Mouse (Mus musculus) limb, embryonic 11.5 days (tissue): ENCODE measurements at regions not wholly inside any gene's neighbourhood (a gene's known extent, or its start where the extent isn't known, plus 50 kb on each side); places are given as distances from the start of the nearest gene placed in this dataset.
"Not testable (repeated sequence)": the region's sequence is repeated elsewhere in the genome, so short reads cannot be mapped to it uniquely, and the experiment has no call there.

ENCODE experiments used
- ATAC-seq: fragments of 200-750 bp; cut with Nextera tagmentation; 2 replicates; pipeline ENCODE4 v1.8.0; 2017; ENCODE audit warnings: low read depth; ENCODE audit not compliant: insufficient number of reproducible peaks, low FRiP score, low TSS enrichment
- DNase-seq: peaks from one replicate; pipeline ENCODE4 v3.0.0-alpha.2; 2015; ENCODE audit warnings: low spot score
- H3K27ac ChIP-seq: fragments of 300-500 bp; sonication (generic); replicated peaks from 2 replicates; pipeline ENCODE4 v1.5.1; 2014; ENCODE audit warnings: low read depth, mild to moderate bottlenecking, low read length
- H3K27me3 ChIP-seq: fragments of 300-500 bp; sonication (generic); 2 replicates; pipeline ENCODE4 v1.6.1; 2014; ENCODE audit warnings: mild to moderate bottlenecking, low read length, mixed read lengths; ENCODE audit not compliant: control insufficient read depth, insufficient read depth
- H3K36me3 ChIP-seq: fragments of 300-500 bp; sonication (generic); 2 replicates; pipeline ENCODE4 v1.6.1; 2014; ENCODE audit warnings: mild to moderate bottlenecking, low read length, moderate library complexity, mixed read lengths; ENCODE audit not compliant: control insufficient read depth, insufficient read depth
- H3K4me1 ChIP-seq: fragments of 300-500 bp; sonication (generic); 2 replicates; pipeline ENCODE4 v1.6.1; 2014; ENCODE audit warnings: low read length, mixed read lengths; ENCODE audit not compliant: control insufficient read depth, insufficient read depth
- H3K4me2 ChIP-seq: fragments of 300-500 bp; sonication (generic); 2 replicates; pipeline ENCODE4 v1.6.1; 2014; ENCODE audit warnings: low read depth, mild to moderate bottlenecking, moderate library complexity; ENCODE audit not compliant: severe bottlenecking
- H3K4me3 ChIP-seq: fragments of 300-500 bp; sonication (generic); 2 replicates; pipeline ENCODE4 v1.5.1; 2014; ENCODE audit warnings: low read depth, low read length
- H3K9ac ChIP-seq: fragments of 300-500 bp; sonication (generic); 2 replicates; pipeline ENCODE4 v1.6.1; 2014; ENCODE audit warnings: mild to moderate bottlenecking, low read length
- H3K9me3 ChIP-seq: fragments of 300-500 bp; sonication (generic); 2 replicates; pipeline ENCODE4 v1.6.1; 2016; ENCODE audit warnings: low read length; ENCODE audit not compliant: control insufficient read depth
- WGBS: fragments of 180-500 bp; shearing (Covaris S2); extraction: QIAGEN DNeasy Blood & Tissue Kit; methylation state at CpG from one replicate; pipeline ENCODE4 v1.1.7; 2014; 5-methylcytosine and 5-hydroxymethylcytosine counted together

DNA sequence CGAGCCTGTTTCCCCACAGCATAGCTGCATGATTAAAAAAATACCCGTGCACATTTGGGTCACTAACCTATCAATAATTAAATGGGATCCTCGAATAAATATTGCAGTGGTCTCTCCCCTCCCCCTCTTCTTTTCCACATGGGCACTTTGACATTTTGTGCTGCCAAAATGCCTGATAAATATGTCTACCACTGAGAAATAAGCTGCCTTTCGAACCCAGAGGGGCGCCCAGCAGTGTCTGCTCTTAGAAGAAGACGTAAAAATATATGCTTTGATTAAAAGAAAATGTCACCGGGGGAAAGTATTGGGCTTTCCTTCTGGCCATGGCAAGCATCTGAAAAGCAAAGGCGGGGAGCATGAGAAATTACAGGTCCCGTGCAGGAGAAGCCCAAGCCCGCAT, 152.6 kb upstream of the Frmd4a start:
- DNase-seq (no peak), ATAC-seq (no peak)
- WGBS, result 79% methylated on average over 10 of the region's 10 CpGs
- H3K9me3 ChIP-seq, result no peaks in the 10 kb centered on the region
- H3K4me1 ChIP-seq, result no peaks in the 10 kb centered on the region; the same call in 1 of the 2 replicates
- H3K4me3 ChIP-seq, result no peak overlapping the region
- H3K4me2 ChIP-seq, result no peak overlapping the region
- no peak overlapping the region for H3K9ac ChIP-seq
- no peak overlapping the region for H3K27ac ChIP-seq
- no peaks in the 10 kb centered on the region for H3K27me3 ChIP-seq
- no peaks in the 10 kb centered on the region for H3K36me3 ChIP-seq

DNA sequence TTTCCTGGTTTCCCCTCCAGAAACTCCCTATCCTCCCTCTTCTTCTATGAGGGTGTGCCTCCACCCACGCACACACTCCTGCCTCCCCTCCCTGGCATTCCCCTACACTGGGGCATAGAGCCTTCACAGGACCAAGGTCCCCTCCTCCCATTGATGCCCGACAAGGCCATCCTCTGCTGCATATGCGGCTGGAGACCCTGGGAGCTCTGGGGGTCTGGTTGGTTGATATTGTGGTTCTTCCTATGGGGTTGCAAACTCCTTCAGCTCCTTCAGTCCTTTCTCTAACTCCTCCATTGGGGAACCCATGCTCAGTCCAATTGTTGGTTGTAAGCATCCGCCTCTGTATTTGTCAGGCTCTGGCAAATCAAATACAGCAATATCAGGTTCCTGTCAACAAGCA, 150.8 kb upstream of the Frmd4a start:
- H3K27me3 ChIP-seq, H3K4me2 ChIP-seq, DNase-seq, H3K27ac ChIP-seq, H3K36me3 ChIP-seq, H3K4me1 ChIP-seq, H3K4me3 ChIP-seq, H3K9me3 ChIP-seq, H3K9ac ChIP-seq, ATAC-seq: not testable (repeated sequence)
- 85% methylated on average over 4 of the region's 4 CpGs for WGBS

DNA sequence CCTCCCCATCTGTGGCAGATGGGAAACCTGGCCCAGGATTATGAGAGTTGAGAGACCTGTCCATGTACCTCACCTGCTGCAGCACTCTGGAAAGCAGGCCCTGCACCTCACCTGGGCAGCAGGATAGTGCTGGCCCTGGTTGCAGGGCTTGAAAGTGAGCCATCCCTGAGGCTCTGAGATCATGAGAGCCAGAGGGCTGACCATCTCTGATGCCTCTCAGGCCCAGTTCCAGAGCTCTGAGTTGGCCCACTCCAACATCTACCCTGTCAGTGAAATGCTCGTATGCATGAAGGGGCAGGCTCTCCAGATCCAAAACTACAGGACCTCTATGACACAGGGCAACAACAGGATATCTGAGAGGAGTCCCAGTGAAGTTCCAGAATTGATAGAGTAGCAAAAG, 147.8 kb upstream of the Frmd4a start:
- 84% methylated on average over 1 of the region's 1 CpGs for WGBS
- DNase-seq (no peak), ATAC-seq (no peak)
- Histone ChIP-seq H3K27ac (no peak overlapping the region), H3K27me3 (no peaks in the 10 kb centered on the region), H3K9me3 (no peaks in the 10 kb centered on the region), H3K4me1 (no peaks in the 10 kb centered on the region; the same call in 1 of the 2 replicates), H3K4me3 (no peak overlapping the region), H3K9ac (no peak overlapping the region), H3K4me2 (no peak overlapping the region), H3K36me3 (no peaks in the 10 kb centered on the region)

DNA sequence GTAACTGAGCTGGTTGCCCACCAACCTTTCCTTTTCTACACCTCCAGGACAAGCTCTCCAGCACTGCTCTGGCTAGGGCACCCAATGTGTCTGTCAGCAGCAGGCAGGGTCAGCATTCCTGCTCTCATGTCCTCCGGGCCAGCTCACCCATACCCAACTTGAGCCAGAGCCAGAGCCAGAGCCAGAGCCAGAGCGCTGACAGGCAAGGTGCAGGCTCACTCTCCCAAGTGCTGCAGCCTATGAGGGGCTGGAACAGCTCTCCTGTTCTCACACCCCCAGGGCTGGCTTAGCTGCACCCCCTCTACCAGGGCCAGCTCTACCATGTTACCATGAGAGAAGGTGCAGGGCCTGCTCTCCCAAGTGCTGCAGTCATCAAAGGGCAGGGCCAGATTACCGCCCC, 145.8 kb upstream of the Frmd4a start:
- H3K9ac ChIP-seq, result no peak overlapping the region
- ATAC-seq, result no peak
- WGBS, result 88% methylated on average over 3 of the region's 3 CpGs

DNA sequence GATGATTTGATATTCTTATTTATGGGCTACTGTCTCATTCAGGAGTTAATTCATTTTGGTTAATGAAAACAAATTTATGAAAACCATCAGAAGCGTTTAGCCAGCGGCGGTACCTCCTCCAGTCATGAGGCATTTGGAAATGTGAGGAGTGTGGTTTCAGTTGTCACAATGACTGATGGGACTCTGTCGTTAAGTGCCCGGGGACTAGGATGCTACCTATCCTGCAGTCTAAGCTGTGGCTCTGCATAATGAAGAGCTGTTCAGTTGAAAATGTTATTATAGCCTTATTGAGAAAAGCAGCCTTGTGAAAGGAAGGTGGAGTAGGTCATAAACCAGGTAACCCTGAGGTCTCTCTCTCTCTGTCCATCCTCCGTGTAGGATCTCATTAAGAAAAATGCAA, 130.5 kb upstream of the Frmd4a start:
- Histone ChIP-seq H3K27me3 (no peaks in the 10 kb centered on the region), H3K27ac (no peak overlapping the region), H3K9ac (no peak overlapping the region), H3K9me3 (no peaks in the 10 kb centered on the region), H3K36me3 (no peaks in the 10 kb centered on the region), H3K4me1 (no peaks in the 10 kb centered on the region), H3K4me3 (no peak overlapping the region), H3K4me2 (no peak overlapping the region)
- ATAC-seq (no peak), DNase-seq (no peak)
- 57% methylated on average over 6 of the region's 6 CpGs for WGBS

More for the DNA sequence above, 145.8 kb upstream of the Frmd4a start:
- Histone ChIP-seq H3K36me3 (no peaks in the 10 kb centered on the region), H3K4me1 (no peaks in the 10 kb centered on the region), H3K4me2 (no peak overlapping the region), H3K27me3 (no peaks in the 10 kb centered on the region), H3K27ac (no peak overlapping the region), H3K4me3 (no peak overlapping the region), H3K9me3 (no peaks in the 10 kb centered on the region)
- DNase-seq, result no peak

DNA sequence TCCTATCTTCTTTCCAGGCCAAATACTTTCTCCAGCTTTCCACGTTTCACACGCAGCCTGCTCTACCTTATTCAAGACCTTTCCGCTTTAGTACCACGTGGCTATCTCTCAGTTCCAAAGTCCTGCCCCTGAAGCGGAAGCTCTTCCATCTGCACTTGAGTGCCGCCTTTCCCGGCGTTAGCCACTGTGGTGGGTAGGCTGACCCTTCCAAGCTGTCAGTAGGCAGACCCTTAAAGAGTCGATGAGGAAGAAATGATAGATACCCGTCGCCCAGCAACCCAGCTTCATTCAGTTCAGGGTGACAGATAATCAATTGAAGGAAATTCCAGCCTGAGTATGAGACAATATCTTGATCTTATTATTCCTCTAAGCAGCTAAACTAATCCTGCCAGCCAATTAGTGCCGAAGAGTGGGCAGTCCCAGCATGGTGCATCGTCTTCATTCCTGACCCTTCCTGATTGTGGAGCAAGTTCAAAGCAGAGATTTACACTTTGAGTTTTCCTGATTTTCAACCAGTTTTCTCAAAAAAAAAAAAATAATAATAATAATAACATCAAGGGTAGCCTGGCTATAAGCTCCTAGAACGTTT, 129.6 kb upstream of the Frmd4a start:
- H3K27ac ChIP-seq, result no peak overlapping the region
- 76% methylated on average over 14 of the region's 14 CpGs for WGBS
- ATAC-seq (no peak), DNase-seq (no peak)
- no peaks in the 10 kb centered on the region for H3K27me3 ChIP-seq
- H3K4me2 ChIP-seq, result no peak overlapping the region
- H3K36me3 ChIP-seq, result no peaks in the 10 kb centered on the region
- H3K4me3 ChIP-seq, result no peak overlapping the region
- no peaks in the 10 kb centered on the region for H3K4me1 ChIP-seq
- H3K9me3 ChIP-seq, result no peaks in the 10 kb centered on the region
- H3K9ac ChIP-seq, result no peak overlapping the region

DNA sequence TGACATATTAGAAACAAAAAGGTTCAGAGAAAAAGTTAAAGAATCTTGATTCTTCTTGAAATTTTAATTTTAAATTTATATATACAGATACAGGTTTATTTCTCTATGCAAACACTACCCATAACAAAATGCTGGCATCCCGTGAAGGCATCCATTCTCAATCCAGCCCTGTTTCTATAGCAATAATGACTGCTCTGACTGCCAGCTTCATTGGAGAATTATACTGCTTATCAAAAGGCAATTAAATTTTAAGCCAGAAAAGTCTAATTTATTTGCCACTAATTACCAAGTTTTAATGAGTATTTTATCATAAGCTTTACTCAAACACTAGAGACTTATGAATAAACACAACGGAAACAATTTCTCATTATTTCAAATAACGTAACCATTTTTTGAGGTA, 128.1 kb upstream of the Frmd4a start:
- no peak for ATAC-seq
- Histone ChIP-seq H3K9ac (no peak overlapping the region), H3K4me1 (no peaks in the 10 kb centered on the region), H3K4me2 (no peak overlapping the region), H3K9me3 (no peaks in the 10 kb centered on the region), H3K36me3 (no peaks in the 10 kb centered on the region), H3K27ac (no peak overlapping the region), H3K27me3 (no peaks in the 10 kb centered on the region), H3K4me3 (no peak overlapping the region)
- no peak for DNase-seq
- WGBS, result 89% methylated on average over 3 of the region's 3 CpGs

DNA sequence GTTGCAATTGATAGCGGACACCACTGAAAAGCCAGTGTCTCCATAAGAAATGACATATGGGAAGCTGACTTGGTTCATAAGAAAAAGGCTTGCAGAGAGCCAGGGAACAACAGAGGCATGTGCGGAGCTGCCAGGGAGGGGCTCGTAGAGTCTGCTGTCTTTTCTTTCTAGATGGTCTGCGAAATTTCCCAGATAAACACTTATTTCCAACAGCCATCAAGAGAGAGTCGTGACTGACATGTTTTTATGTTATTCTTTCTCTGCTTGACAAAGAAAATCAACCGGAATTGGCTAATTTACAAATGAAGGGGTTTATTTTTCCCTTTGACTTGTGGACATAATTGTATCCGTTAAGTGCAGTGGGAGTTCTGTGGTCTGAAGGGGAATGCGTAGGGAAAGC, 127.1 kb upstream of the Frmd4a start:
- Histone ChIP-seq H3K27ac (no peak overlapping the region), H3K4me3 (no peak overlapping the region), H3K4me1 (no peaks in the 10 kb centered on the region), H3K9ac (no peak overlapping the region), H3K27me3 (no peaks in the 10 kb centered on the region), H3K4me2 (no peak overlapping the region), H3K36me3 (no peaks in the 10 kb centered on the region), H3K9me3 (no peaks in the 10 kb centered on the region)
- 63% methylated on average over 8 of the region's 8 CpGs for WGBS
- ATAC-seq (no peak), DNase-seq (no peak)

DNA sequence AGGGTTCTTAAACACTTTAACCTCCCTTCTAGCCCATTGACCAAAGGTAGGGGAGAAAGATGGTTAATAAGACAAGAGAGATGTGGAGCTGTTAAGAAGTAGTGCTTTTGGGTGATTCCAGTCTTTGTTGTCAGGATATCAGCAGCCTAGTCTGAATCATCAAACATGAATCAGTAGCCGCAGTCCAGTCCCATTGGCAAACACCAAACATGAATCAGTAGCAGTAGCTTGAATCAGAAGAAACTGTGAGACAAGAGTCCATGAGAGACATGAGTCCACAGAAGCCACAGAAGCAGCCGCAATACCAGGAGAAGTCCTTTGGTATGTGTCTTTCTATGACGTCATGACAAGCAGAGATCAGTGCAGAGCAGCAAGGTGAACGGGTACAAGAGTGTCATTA, 110.5 kb upstream of the Frmd4a start:
- DNase-seq, result no peak
- no peak overlapping the region for H3K27ac ChIP-seq
- no peak overlapping the region for H3K9ac ChIP-seq
- H3K4me3 ChIP-seq, result no peak overlapping the region
- WGBS, result 86% methylated on average over 4 of the region's 4 CpGs
- no peaks in the 10 kb centered on the region for H3K9me3 ChIP-seq
- ATAC-seq, result no peak
- no peaks in the 10 kb centered on the region for H3K4me1 ChIP-seq
- no peak overlapping the region for H3K4me2 ChIP-seq
- no peaks in the 10 kb centered on the region for H3K36me3 ChIP-seq
- H3K27me3 ChIP-seq, result no peaks in the 10 kb centered on the region
